Mouse (Mus musculus) v-Abl transformed pro-B cells (cell line): Measurements from ENCODE around the gene Lgals1.

Source experiments
- in situ Hi-C, 2 experiments: fragments of 400-800 bp; cut with MboI; formaldehyde crosslinking; loops; one replicate each; pipeline ENCODE4 v1.15.1; 2025; ENCODE audit not compliant: unreplicated experiment in 2 of 2

Lgals1 gene

GRCm38 (mm10) chr15:78977676-78978159 lies 51.2 kb downstream of the Lgals1 start:
- in situ Hi-C loops = no loop called here

DNA sequence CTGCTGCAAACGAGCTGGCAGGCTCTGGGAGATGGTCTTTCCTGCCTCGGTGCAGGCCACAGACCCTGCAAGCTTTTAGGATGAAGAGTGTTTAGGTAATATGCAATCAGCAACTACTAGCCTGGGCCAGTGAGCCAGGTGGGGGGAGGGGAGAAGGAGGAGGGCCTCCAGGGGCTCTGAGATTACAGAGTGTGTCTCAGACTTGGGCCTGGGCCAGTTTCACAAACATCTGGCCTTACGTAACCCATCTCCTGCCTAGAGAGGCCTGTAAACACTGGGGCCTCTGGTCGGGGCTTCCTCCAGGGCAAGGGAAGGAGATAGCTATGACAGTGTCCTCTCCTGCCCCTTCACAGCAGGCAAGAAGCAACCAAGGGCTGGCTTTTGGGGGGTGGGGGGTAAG lies 52.4 kb downstream of the Lgals1 start:
- in situ Hi-C loops = no loop called here
